Mouse (Mus musculus): ENCODE data around the gene Dyrk1a.

The Dyrk1a gene

GRCm38 (mm10) chr16:94569229-94570176, at the start of gene Dyrk1a:
Gene Dyrk1a, plus strand, starts transcription at chr16:94570010.
- peak; percentile 98 for DNase-seq (ENCODE audit: extremely low spot score, low spot score)

GRCm38 (mm10) chr16:94523594-94524377, 46.0 kb upstream of the Dyrk1a start:
- DNase-seq (ENCODE audit: extremely low spot score, low spot score) = no peak

- no peak for DNase-seq (ENCODE audit: extremely low spot score, low spot score)
Observed at GRCm38 (mm10) chr16:94524691-94525090, 45.1 kb upstream of the Dyrk1a start.

GRCm38 (mm10) chr16:94525955-94526343, 43.9 kb upstream of the Dyrk1a start:
- no peak for DNase-seq (ENCODE audit: extremely low spot score, low spot score)

GRCm38 (mm10) chr16:94526344-94527151, 43.3 kb upstream of the Dyrk1a start, which contains the start of gene Vps26c:
Gene Vps26c, minus strand, starts transcription at chr16:94526830.
- peak; percentile 98 for DNase-seq (ENCODE audit: extremely low spot score, low spot score)

GRCm38 (mm10) chr16:94527152-94527534, 42.7 kb upstream of the Dyrk1a start:
- no peak for DNase-seq (ENCODE audit: extremely low spot score, low spot score)

GRCm38 (mm10) chr16:94527546-94527945, 42.3 kb upstream of the Dyrk1a start:
- no peak for DNase-seq (ENCODE audit: extremely low spot score, low spot score)

GRCm38 (mm10) chr16:94531268-94531667, 38.5 kb upstream of the Dyrk1a start:
- DNase-seq (ENCODE audit: extremely low spot score, low spot score) = no peak

GRCm38 (mm10) chr16:94533679-94534078, 36.1 kb upstream of the Dyrk1a start:
- DNase-seq (ENCODE audit: extremely low spot score, low spot score) = no peak

GRCm38 (mm10) chr16:94535716-94536115, 34.1 kb upstream of the Dyrk1a start:
- DNase-seq (ENCODE audit: extremely low spot score, low spot score) = no peak

GRCm38 (mm10) chr16:94536417-94537158, 33.2 kb upstream of the Dyrk1a start:
- DNase-seq (ENCODE audit: extremely low spot score, low spot score) = no peak

GRCm38 (mm10) chr16:94537159-94537527, 32.7 kb upstream of the Dyrk1a start:
- no peak for DNase-seq (ENCODE audit: extremely low spot score, low spot score)

GRCm38 (mm10) chr16:94540140-94540539, 29.7 kb upstream of the Dyrk1a start:
- DNase-seq (ENCODE audit: extremely low spot score, low spot score) = no peak

- DNase-seq (ENCODE audit: extremely low spot score, low spot score) = no peak
Observed at GRCm38 (mm10) chr16:94542898-94543297, 26.9 kb upstream of the Dyrk1a start.

GRCm38 (mm10) chr16:94544540-94545105, 25.2 kb upstream of the Dyrk1a start:
- no peak for DNase-seq (ENCODE audit: extremely low spot score, low spot score)

GRCm38 (mm10) chr16:94545781-94546562, 23.8 kb upstream of the Dyrk1a start:
- no peak for DNase-seq (ENCODE audit: extremely low spot score, low spot score)

- no peak for DNase-seq (ENCODE audit: extremely low spot score, low spot score)
Observed at GRCm38 (mm10) chr16:94549813-94550212, 20.0 kb upstream of the Dyrk1a start.

- DNase-seq (ENCODE audit: extremely low spot score, low spot score) = no peak
Observed at GRCm38 (mm10) chr16:94551934-94552333, 17.9 kb upstream of the Dyrk1a start.

- DNase-seq (ENCODE audit: extremely low spot score, low spot score) = no peak
Observed at GRCm38 (mm10) chr16:94555346-94555745, 14.5 kb upstream of the Dyrk1a start.

GRCm38 (mm10) chr16:94556228-94556627, 13.6 kb upstream of the Dyrk1a start:
- DNase-seq (ENCODE audit: extremely low spot score, low spot score) = no peak
